Mouse (Mus musculus) lung, adult 2 months (tissue): ENCODE measurements around the gene Cog5.

Source experiments
- CTCF ChIP-seq: fragments of 200-500 bp; IDR thresholded peaks from 2 replicates; pipeline ENCODE4 v1.5.1; 2011; ENCODE audit warnings: mild to moderate bottlenecking, low read length, control low read depth; ENCODE audit not compliant: insufficient read depth
- POLR2A ChIP-seq: fragments of 200-500 bp; IDR thresholded peaks from 2 replicates; pipeline ENCODE4 v1.6.1; 2011; ENCODE audit warnings: low read depth, mild to moderate bottlenecking, control low read depth, low read length, borderline replicate concordance; ENCODE audit errors: extremely low read depth

DNA sequence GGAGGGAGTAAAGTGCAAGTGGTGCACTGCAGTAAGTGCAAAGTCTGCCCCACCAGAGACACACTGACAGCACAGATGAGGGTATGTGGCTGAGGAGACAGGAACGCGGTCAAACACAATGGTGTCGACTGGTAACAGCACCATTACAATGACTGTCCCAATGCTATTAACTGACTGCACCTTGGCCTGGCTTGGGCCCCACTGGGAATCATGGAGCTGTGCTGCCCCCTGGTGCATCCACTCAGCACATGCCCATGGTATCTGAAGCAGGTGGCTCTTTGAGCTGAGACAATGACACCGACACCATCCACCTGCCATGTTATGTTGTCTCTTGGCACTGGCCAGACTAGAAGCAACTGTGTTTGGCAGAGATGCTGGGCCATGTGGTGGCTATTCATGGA lies 272.0 kb downstream of the Cog5 start:
- TF ChIP-seq POLR2A = no peak
- TF ChIP-seq CTCF = peak; percentile 71
